18 mouse cellular contexts compared by ENCODE assay signal in genomic region chr10:101917328-101917814, GRCm38 (mm10).
"Had no signal": no experiment of that assay in that cellular context is flagged by ENCODE, and none has a peak within 500 bp of the region (broad histone marks: within the 10 kb centered on the region; RNA-seq: fewer than 3 reads in every experiment).

No protein-coding gene starts in this region.

- H3K36me3 ChIP-seq: limb, embryonic 12.5 days; limb, embryonic 15.5 days; midbrain, embryonic 10.5 days; midbrain, embryonic 13.5 days; neural tube, embryonic 12.5 days; neural tube, embryonic 15.5 days had no signal

- H3K9me3 ChIP-seq: limb, embryonic 12.5 days; limb, embryonic 15.5 days; midbrain, embryonic 10.5 days; midbrain, embryonic 13.5 days; neural tube, embryonic 12.5 days; neural tube, embryonic 15.5 days had no signal

- H3K4me1 ChIP-seq: limb, embryonic 12.5 days; limb, embryonic 15.5 days; midbrain, embryonic 10.5 days; midbrain, embryonic 13.5 days; neural tube, embryonic 12.5 days; neural tube, embryonic 15.5 days had no signal

- H3K4me3 ChIP-seq: limb, embryonic 12.5 days; limb, embryonic 15.5 days; midbrain, embryonic 10.5 days; midbrain, embryonic 13.5 days; neural tube, embryonic 12.5 days; neural tube, embryonic 15.5 days had no signal

- H3K9ac ChIP-seq: limb, embryonic 12.5 days; limb, embryonic 15.5 days; liver, embryonic 14.5 days; liver, postnatal 0 days; lung, embryonic 14.5 days; midbrain, embryonic 13.5 days; neural tube, embryonic 12.5 days; neural tube, embryonic 15.5 days had no signal

- H3K27me3 ChIP-seq: limb, embryonic 12.5 days; limb, embryonic 15.5 days; midbrain, embryonic 13.5 days; neural tube, embryonic 12.5 days; neural tube, embryonic 15.5 days had no signal

- H3K4me2 ChIP-seq: limb, embryonic 12.5 days; limb, embryonic 15.5 days; liver, embryonic 11.5 days; lung, embryonic 14.5 days; midbrain, embryonic 13.5 days; neural tube, embryonic 12.5 days; neural tube, embryonic 15.5 days had no signal

- ATAC-seq: liver, postnatal 0 days; lung, postnatal 0 days; midbrain, embryonic 13.5 days had no signal

- DNase-seq: kidney, adult 9 months; kidney, postnatal 14 days; kidney, postnatal 4 days; left cerebral cortex, postnatal 4 days; liver, postnatal 0 days; lung, embryonic 14.5 days; thymus, adult 18-20 months; thymus, postnatal 36 days had no signal

- H3K27ac ChIP-seq: limb, embryonic 12.5 days; limb, embryonic 15.5 days; liver, embryonic 14.5 days; macrophage; midbrain, embryonic 10.5 days; midbrain, embryonic 13.5 days; neural tube, embryonic 12.5 days; neural tube, embryonic 15.5 days had no signal
